Mouse (Mus musculus): ENCODE data around the gene Def8. TPM values are rescaled to one million over a fixed set of nuclear protein-coding genes. Genes with fewer than 3 reads are reported as not detected.

The Def8 gene
- total and polyA plus RNA-seq, 3 experiments: 17.9 to 22.4 (median 19.9) TPM

DNA sequence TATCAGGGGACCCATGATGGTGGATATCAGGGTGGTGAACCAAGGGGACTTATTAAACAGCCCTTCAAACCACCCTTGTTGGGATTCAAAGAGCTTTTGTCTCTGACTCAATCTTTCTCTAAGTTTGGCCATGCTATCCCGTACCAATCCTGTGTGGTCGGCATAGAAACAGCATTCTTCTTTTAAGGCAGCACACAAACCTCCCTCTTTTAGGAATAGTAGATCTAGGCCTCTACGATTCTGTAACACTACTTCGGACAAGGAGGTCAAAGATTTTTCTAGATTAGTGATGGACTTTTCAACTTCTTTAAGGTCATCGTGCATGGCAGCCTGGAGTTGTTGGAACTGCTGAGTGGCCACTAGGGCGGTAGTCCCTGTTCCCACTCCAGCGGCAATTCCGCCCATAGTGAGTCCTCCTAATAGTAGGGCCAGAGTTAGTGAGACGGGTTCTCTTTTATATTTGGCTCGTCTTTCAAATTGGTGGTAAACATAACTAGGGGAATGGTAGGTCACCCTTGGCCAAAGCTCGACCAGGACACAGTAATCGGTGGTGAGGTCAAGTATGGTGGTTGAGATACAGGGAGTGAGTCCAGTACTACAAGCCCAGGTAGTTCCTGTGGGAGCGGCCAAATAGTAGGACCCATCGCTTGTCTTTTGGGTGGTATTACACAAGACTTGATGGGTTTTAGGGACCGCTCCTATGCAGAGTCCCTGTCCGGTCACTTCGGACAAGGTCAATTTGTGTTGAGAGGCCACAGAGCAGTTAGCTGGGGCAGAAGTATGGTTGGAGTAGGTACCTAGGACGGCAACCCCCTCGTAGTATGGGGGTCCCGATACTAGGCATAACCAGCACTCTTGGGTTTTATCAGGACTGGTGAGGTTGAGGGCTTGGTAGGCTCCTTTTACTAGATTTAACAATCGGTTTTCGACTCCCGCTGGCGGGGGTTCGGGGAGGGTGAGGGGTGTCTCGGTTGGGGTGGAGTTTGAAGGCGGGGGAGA, 3.5 kb downstream of the Def8 start (continued):
- TF ChIP-seq NELFE (IDR thresholded peaks at IDR 0.05; ENCODE audit: low read depth, low read length): peak; percentile 14
- no peak; the same call in 1 of the 2 replicates for TF ChIP-seq TCF12 (IDR thresholded peaks at IDR 0.05; ENCODE audit: low read depth, low read length)
- no peak for TF ChIP-seq ZC3H11A (IDR thresholded peaks at IDR 0.05; ENCODE audit: low read depth, low read length)
- peak; percentile 93 for TF ChIP-seq UBTF (IDR thresholded peaks at IDR 0.05; ENCODE audit: low read depth, low read length)
- peak; percentile 14 for TF ChIP-seq TBP (conservative IDR thresholded peaks at IDR 0.05; ENCODE audit: low read depth, low read length)
- peak; percentile 60 for TF ChIP-seq MXI1 (IDR thresholded peaks at IDR 0.05; ENCODE audit: low read depth, low read length)
- TF ChIP-seq JUN (IDR thresholded peaks at IDR 0.05; ENCODE audit: insufficient read depth, low read depth, low read length): no peak
- no peak; the same call in none of the 2 replicates for TF ChIP-seq MYC (IDR thresholded peaks at IDR 0.05; ENCODE audit: low read depth, low read length)
- TF ChIP-seq GABPA (IDR thresholded peaks at IDR 0.05; ENCODE audit: insufficient replicate concordance, low read depth, low read length): no peak
- TF ChIP-seq CHD2 (IDR thresholded peaks at IDR 0.05; ENCODE audit: low read length): peak; percentile 67

DNA sequence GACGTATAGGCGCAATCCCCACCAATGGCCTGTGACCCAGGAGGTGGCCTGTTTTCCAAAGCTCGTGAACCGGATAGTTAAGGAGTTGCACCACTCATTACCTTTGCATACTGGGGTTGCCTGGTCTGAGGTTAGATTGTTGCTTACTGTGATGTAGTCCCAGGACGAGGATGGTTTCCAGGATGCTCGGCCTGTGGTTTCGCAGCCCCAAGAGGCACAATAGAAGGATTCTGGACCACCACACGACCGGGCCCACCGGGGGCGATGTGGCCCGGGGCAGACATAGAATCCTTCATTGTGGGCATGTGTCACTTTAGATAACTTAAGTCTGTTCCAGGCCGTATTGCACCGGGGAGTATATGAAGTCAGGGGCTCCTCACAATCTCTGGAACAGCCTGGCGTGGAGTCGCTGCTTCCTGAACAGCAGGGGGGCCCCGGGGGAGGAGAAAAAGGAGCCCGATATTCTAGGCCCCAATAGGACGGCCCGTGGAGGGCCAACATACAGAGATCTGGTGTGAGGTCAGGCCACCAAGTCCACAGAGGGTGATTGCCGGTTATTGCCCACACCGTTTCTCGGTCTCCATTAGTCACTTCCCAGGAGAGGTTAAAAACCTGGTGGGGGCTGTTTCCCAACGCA, 4.4 kb downstream of the Def8 start:
- Histone ChIP-seq H3K4me1 (ENCODE audit: control insufficient read depth in 1 of 2, insufficient read depth in 2 of 2) (no peaks in the 10 kb centered on the region), H3K27ac (ENCODE audit: insufficient read depth, low read depth) (peak overlapping the region; percentile 94), H3K4me2 (ENCODE audit: insufficient read depth, low read depth, poor library complexity, severe bottlenecking) (peak overlapping the region; percentile 2; the same call in 1 of the 2 replicates), H3K4me3 (replicated peaks in 1 of 3; ENCODE audit: low read depth in 2 of 3, low read length in 2 of 3, poor library complexity in 1 of 3) (peak overlapping the region; percentile 47 to 66 (median 58)), H3K27me3 (replicated peaks) (no peaks in the 10 kb centered on the region), H3K79me2 (replicated peaks; ENCODE audit: control insufficient read depth, extremely low read depth, insufficient read depth, poor library complexity, severe bottlenecking) (peaks cover 21% of the 10 kb centered on the region), H3K9ac (ENCODE audit: insufficient read depth, low read depth) (peak overlapping the region; percentile 87), H3K9me3 (replicated peaks; ENCODE audit: low read length) (peaks cover 55% of the 10 kb centered on the region), H3K36me3 (replicated peaks in 1 of 2; ENCODE audit: control insufficient read depth in 1 of 2, insufficient read depth in 1 of 2, low read length in 1 of 2) (peaks cover 37 to 42% of the 10 kb centered on the region in 2 experiments)
- dilution Hi-C loops (cut with MboI; ENCODE audit: extremely low pct_ligation_motif_present, extremely low pct_unique_long_range_greater_than_20kb, low sequenced_read_pairs) (no loop called here), in situ Hi-C loops (cut with MboI; ENCODE audit: low pct_ligation_motif_present, low pct_unique_long_range_greater_than_20kb, low sequenced_read_pairs) (no loop called here)
- DNase-seq (ENCODE audit: extremely low read depth): peak; percentile 87
- TF ChIP-seq ZMIZ1 (IDR thresholded peaks at IDR 0.05; ENCODE audit: low read depth, low read length) (0 out of 2 replicates have a peak, but pooled peaks have one; percentile 49), IRF4 (IDR thresholded peaks at IDR 0.05; ENCODE audit: low read depth, low read length) (peak; percentile 3; the same call in 1 of the 2 replicates), ZC3H11A (IDR thresholded peaks at IDR 0.05; ENCODE audit: low read depth, low read length) (no peak), TCF12 (IDR thresholded peaks at IDR 0.05; ENCODE audit: low read depth, low read length) (peak; percentile 40), MAFK (IDR thresholded peaks at IDR 0.05; ENCODE audit: insufficient replicate concordance, low read length) (no peak), CTCF (conservative IDR thresholded peaks at IDR 0.05 in 1 of 2, IDR thresholded peaks at IDR 0.05 in 1 of 2; ENCODE audit: low read depth in 2 of 2, low read length in 2 of 2) (no peak), SIN3A (IDR thresholded peaks at IDR 0.05; ENCODE audit: low read length) (0 out of 2 replicates have a peak, but pooled peaks have one; percentile 49), E2F4 (IDR thresholded peaks at IDR 0.05; ENCODE audit: insufficient replicate concordance, low read depth, low read length) (no peak), CHD1 (IDR thresholded peaks at IDR 0.05; ENCODE audit: low read depth, low read length) (no peak; the same call in 1 of the 2 replicates), SMC3 (IDR thresholded peaks at IDR 0.05; ENCODE audit: low read depth, low read length) (no peak; the same call in 1 of the 2 replicates), NELFE (IDR thresholded peaks at IDR 0.05; ENCODE audit: low read depth, low read length) (peak; percentile 72), RAD21 (IDR thresholded peaks at IDR 0.05; ENCODE audit: low read depth, low read length) (no peak), POLR2AphosphoS2 (IDR thresholded peaks at IDR 0.05; ENCODE audit: low read depth, low read length) (peak; percentile 17; the same call in 1 of the 2 replicates), JUND (conservative IDR thresholded peaks at IDR 0.05; ENCODE audit: low read depth, low read length) (no peak), ETS1 (conservative IDR thresholded peaks at IDR 0.05; ENCODE audit: low read depth, low read length) (peak; percentile 51; the same call in 1 of the 2 replicates), GABPA (IDR thresholded peaks at IDR 0.05; ENCODE audit: insufficient replicate concordance, low read depth, low read length) (no peak), CHD2 (IDR thresholded peaks at IDR 0.05; ENCODE audit: low read length) (no peak; the same call in 1 of the 2 replicates), MAX (IDR thresholded peaks at IDR 0.05; ENCODE audit: low read length) (no peak), POLR2A (IDR thresholded peaks at IDR 0.05; ENCODE audit: low read depth, low read length) (peak; percentile 59), ELF1 (IDR thresholded peaks at IDR 0.05; ENCODE audit: low read depth, low read length) (peak; percentile 41), ZKSCAN1 (IDR thresholded peaks at IDR 0.05; ENCODE audit: borderline replicate concordance, low read depth, low read length) (no peak), MAZ (IDR thresholded peaks at IDR 0.05; ENCODE audit: low read depth, low read length) (peak; percentile 59; the same call in 1 of the 2 replicates), KAT2A (IDR thresholded peaks at IDR 0.05; ENCODE audit: insufficient replicate concordance, low read length) (0 out of 2 replicates have a peak, but pooled peaks have one; percentile 23), MEF2A (IDR thresholded peaks at IDR 0.05; ENCODE audit: borderline replicate concordance, low read depth, low read length) (peak; percentile 35; the same call in 1 of the 2 replicates), MYC (IDR thresholded peaks at IDR 0.05; ENCODE audit: low read depth, low read length) (no peak), HCFC1 (IDR thresholded peaks at IDR 0.05; ENCODE audit: low read depth, low read length) (peak; percentile 14), MXI1 (IDR thresholded peaks at IDR 0.05; ENCODE audit: low read depth, low read length) (no peak; the same call in 1 of the 2 replicates), UBTF (IDR thresholded peaks at IDR 0.05; ENCODE audit: low read depth, low read length) (no peak), EP300 (IDR thresholded peaks at IDR 0.05; ENCODE audit: low read length) (no peak)
